Mouse (Mus musculus): Measurements from ENCODE around the gene Kifc5b. TPM values are rescaled to one million over a fixed set of nuclear protein-coding genes. Genes with fewer than 3 reads are reported as not detected.

The Kifc5b gene
- polyA plus RNA-seq, 1 experiment from 2014 or later: 5.9 TPM

GRCm38 (mm10) chr17:26938731-26939130 lies 21.8 kb downstream of the Kifc5b start:
- Histone ChIP-seq H3K36me3 (ENCODE audit: control insufficient read depth, insufficient read depth, low read length) (peaks cover 3% of the 10 kb centered on the region; the same call in 1 of the 2 replicates), H3K4me1 (replicated peaks; ENCODE audit: control insufficient read depth, insufficient read depth, low read length) (peaks cover 13% of the 10 kb centered on the region), H3K9me3 (ENCODE audit: control insufficient read depth, low read length) (no peaks in the 10 kb centered on the region), H3K27ac (ENCODE audit: low read depth, low read length) (peak overlapping the region; percentile 40), H3K4me3 (ENCODE audit: low read depth, low read length) (peak overlapping the region; percentile 57), H3K9ac (ENCODE audit: low read depth, low read length) (peak overlapping the region; percentile 38), H3K27me3 (ENCODE audit: control insufficient read depth, insufficient read depth, low read length) (no peaks in the 10 kb centered on the region), H3K4me2 (replicated peaks; ENCODE audit: low read depth, low read length) (peak overlapping the region; percentile 93)
- DNase-seq (ENCODE audit: low spot score) (peak; percentile 11), ATAC-seq (ENCODE audit: low FRiP score) (peak; percentile 4; the same call in 1 of the 2 replicates)
- 0% methylated on average over 22 of the region's 22 CpGs for WGBS

DNA sequence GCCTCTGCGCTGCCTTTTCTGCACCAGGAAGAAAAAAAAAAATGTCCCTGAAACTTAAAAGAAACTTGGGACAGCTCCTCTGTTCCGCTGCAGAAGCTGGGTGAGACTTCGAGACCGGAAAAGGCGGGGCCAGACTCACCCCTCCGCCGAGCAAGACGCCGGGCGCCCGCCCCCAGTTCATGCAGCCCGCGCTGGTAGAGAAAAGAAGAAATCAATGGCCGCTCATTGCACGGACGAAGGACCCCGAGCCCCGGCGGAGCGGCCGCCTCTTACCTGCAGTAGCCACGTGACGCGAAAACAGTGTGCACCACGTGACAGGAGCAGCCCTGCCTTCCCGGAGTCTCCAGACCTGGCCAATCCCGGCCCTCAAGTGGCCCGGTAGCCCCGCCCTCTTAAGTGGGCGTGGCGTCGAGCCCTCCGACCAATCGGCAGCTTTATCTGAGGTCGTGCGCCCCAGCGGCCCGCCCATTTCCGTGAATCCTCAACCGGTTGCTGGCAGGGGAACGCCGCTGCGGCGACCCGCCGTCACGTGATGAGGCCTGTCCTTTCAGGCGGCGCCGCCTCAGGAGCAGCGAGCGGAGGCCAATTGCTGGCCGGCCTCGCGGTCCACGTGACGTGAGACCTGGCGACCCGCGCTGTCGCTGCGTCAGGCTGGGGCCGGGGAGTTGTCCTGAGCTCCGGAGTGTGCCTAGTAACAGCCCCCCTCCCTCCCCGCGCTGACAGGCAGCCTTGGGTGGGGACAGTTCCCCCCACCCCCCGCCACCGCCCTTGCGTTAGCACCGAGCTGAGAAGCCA lies 22.5 kb downstream of the Kifc5b start, which contains the start of gene Cuta:
TSS of gene Cuta (minus strand) at position 392 of the 795 bp plus-strand sequence.
- peak within 1 kb of the TSS; percentile 86 for H3K27ac ChIP-seq (ENCODE audit: low read depth, low read length)
- no peaks in the 10 kb centered on the region for H3K27me3 ChIP-seq (ENCODE audit: control insufficient read depth, insufficient read depth, low read length)
- under 1% methylated on average over 70 of the region's 70 CpGs for WGBS
- H3K36me3 ChIP-seq (ENCODE audit: control insufficient read depth, insufficient read depth, low read length): peaks cover 3% of the 10 kb centered on the region; the same call in 1 of the 2 replicates
- peak; percentile 93 for ATAC-seq (ENCODE audit: low FRiP score)
- H3K9ac ChIP-seq (ENCODE audit: low read depth, low read length): peak within 1 kb of the TSS; percentile 61
- H3K9me3 ChIP-seq (ENCODE audit: control insufficient read depth, low read length): no peaks in the 10 kb centered on the region
- H3K4me2 ChIP-seq (replicated peaks; ENCODE audit: low read depth, low read length): peak within 1 kb of the TSS; percentile 93
- H3K4me1 ChIP-seq (replicated peaks; ENCODE audit: control insufficient read depth, insufficient read depth, low read length): peaks cover 13% of the 10 kb centered on the region
- peak; percentile 100 for DNase-seq (ENCODE audit: low spot score)
- peak within 1 kb of the TSS; percentile 57 for H3K4me3 ChIP-seq (ENCODE audit: low read depth, low read length)

- Histone ChIP-seq H3K4me1 (replicated peaks; ENCODE audit: control insufficient read depth, insufficient read depth, low read length) (peaks cover 13% of the 10 kb centered on the region), H3K36me3 (ENCODE audit: control insufficient read depth, insufficient read depth, low read length) (no peaks in the 10 kb centered on the region), H3K27ac (ENCODE audit: low read depth, low read length) (peak overlapping the region; percentile 86), H3K27me3 (ENCODE audit: control insufficient read depth, insufficient read depth, low read length) (no peaks in the 10 kb centered on the region), H3K4me3 (ENCODE audit: low read depth, low read length) (peak overlapping the region; percentile 57), H3K9ac (ENCODE audit: low read depth, low read length) (peak overlapping the region; percentile 61), H3K4me2 (replicated peaks; ENCODE audit: low read depth, low read length) (peak overlapping the region; percentile 93), H3K9me3 (ENCODE audit: control insufficient read depth, low read length) (no peaks in the 10 kb centered on the region)
- ATAC-seq (ENCODE audit: low FRiP score) (0 out of 2 replicates have a peak, but pooled peaks have one; percentile 2), DNase-seq (ENCODE audit: low spot score) (no peak)
- WGBS: 0% methylated on average over 3 of the region's 3 CpGs
Measured at GRCm38 (mm10) chr17:26939973-26940300, 23.0 kb downstream of the Kifc5b start.

DNA sequence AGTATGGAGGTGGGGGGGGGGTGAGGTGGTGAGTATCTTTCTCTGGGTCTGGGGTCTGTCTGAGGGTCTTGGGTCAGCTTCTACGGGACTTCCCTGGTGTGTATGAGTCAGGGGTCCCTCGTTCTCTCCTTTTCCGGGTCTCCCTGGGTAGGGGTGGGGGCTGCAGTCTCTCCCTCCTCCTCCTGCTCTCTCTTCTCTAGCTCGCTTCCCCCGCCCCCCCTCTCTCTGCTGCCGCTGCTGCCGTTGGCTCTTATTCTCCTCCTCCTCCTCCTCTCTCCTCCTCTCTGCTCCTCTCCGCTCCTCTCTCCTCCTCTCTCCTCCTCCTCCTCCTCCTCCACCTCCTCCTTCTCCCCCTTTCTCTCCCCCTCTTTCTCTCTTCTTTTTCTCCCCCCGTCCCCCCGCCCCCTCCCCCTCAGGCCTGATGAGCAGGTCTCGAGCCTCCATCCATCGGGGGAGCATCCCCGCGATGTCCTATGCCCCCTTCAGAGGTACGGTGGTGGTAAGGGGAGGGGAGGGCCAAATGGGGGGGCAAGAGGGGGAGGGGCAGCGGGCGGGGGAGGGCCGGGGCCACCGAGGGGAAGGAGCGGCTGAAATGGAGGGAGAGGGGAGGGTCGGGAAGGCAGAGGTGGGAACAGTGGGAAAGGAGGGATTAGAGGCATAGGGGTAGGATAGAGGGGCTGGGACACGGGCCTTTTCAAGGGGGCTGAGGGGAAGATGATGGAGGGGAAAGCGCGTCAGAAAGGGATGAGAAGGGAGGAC lies 24.3 kb downstream of the Kifc5b start, which contains the start of gene Syngap1:
TSS of gene Syngap1 (plus strand) at position 223 of the 759 bp plus-strand sequence.
- H3K4me1 ChIP-seq (replicated peaks; ENCODE audit: control insufficient read depth, insufficient read depth, low read length): peaks cover 18% of the 10 kb centered on the region
- peak; percentile 54 for DNase-seq (ENCODE audit: low spot score)
- no peaks in the 10 kb centered on the region for H3K36me3 ChIP-seq (ENCODE audit: control insufficient read depth, insufficient read depth, low read length)
- no peaks in the 10 kb centered on the region for H3K27me3 ChIP-seq (ENCODE audit: control insufficient read depth, insufficient read depth, low read length)
- H3K9me3 ChIP-seq (ENCODE audit: control insufficient read depth, low read length): no peaks in the 10 kb centered on the region
- ATAC-seq (ENCODE audit: low FRiP score): no peak
- H3K4me2 ChIP-seq (replicated peaks; ENCODE audit: low read depth, low read length): peak within 1 kb of the TSS; percentile 93
- peak within 1 kb of the TSS; percentile 89 for H3K27ac ChIP-seq (ENCODE audit: low read depth, low read length)
- 3% methylated on average over 17 of the region's 24 CpGs for WGBS
- H3K9ac ChIP-seq (ENCODE audit: low read depth, low read length): peak within 1 kb of the TSS; percentile 67
- H3K4me3 ChIP-seq (ENCODE audit: low read depth, low read length): peak within 1 kb of the TSS; percentile 57

DNA sequence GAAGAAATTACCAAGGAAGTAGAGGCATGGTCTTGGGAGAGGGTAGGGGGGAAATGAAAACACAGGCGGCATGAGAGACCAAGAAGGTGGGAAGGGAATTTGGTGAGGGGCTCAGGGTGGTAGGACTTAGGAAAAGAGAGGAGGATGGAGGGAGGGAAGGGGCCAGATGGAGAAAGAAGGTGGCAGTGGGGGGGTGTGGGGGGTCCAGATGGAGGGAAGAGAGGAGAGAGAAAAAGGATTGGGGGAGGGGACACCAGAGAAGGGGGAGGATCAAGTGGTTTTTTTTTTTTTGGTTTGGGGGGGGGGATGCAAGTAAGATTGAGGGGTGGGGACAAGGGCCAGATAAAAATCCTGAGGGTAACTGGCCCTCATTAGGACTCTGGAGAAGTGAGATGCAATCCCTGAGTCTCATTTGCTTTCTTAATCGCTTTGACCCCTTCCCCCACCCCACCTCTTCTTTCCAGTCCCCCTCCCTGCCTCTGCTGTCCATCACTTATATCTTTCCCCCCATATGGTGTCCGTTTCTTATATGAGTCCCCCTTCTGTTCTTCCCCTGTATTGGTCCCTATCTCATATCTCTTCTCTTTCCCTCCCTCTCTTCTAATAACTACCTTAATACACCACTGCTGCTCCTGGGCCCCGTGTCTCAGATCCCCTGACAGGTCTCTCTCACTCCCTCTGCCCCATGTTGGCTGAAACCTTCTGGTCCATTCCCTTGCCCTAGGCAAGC lies 25.1 kb downstream of the Kifc5b start:
- ATAC-seq (ENCODE audit: low FRiP score): no peak
- Histone ChIP-seq H3K27me3 (ENCODE audit: control insufficient read depth, insufficient read depth, low read length) (no peaks in the 10 kb centered on the region), H3K27ac (ENCODE audit: low read depth, low read length) (peak overlapping the region; percentile 89), H3K4me1 (replicated peaks; ENCODE audit: control insufficient read depth, insufficient read depth, low read length) (peaks cover 20% of the 10 kb centered on the region), H3K9me3 (ENCODE audit: control insufficient read depth, low read length) (no peaks in the 10 kb centered on the region), H3K4me2 (replicated peaks; ENCODE audit: low read depth, low read length) (peak overlapping the region; percentile 69), H3K36me3 (ENCODE audit: control insufficient read depth, insufficient read depth, low read length) (no peaks in the 10 kb centered on the region), H3K4me3 (ENCODE audit: low read depth, low read length) (peak overlapping the region; percentile 54), H3K9ac (ENCODE audit: low read depth, low read length) (peak overlapping the region; percentile 67)
- no peak for DNase-seq (ENCODE audit: low spot score)
- WGBS: 16% methylated on average over 4 of the region's 4 CpGs

DNA sequence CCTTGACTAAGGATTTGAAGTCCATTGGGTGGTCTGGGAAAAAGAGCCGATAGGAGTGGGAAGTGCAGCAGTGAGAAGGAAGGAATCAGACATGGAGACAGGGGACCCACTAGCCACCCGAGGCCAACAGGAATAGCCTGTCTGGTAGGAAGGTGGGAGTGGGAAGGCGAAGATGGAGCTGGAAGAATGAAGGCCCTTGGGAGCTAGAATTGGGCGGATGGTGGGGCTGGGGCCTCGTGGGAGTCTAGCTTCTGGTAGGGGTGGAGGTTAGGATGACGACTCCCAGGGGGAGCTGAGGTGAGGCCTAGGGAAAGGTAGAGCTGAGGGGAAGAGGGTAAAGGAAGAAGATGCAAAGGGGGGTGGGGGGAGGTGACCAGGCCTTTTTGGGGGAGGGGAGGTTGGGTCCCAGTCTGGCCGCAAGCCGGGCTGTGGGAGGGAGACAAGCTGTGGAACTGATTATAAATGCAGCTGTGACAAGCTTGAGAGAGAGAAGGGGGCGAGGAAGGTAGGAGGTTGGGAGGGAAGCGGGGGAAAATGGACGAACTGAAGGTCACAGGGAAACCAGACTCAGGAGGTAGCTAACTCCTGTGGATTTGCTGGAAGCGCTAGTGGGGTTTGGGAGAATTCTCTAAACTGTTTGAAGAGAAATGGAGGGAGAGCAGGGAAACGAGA lies 29.1 kb downstream of the Kifc5b start:
- Histone ChIP-seq H3K27me3 (ENCODE audit: control insufficient read depth, insufficient read depth, low read length) (no peaks in the 10 kb centered on the region), H3K4me1 (replicated peaks; ENCODE audit: control insufficient read depth, insufficient read depth, low read length) (peaks cover 29% of the 10 kb centered on the region), H3K9me3 (ENCODE audit: control insufficient read depth, low read length) (no peaks in the 10 kb centered on the region), H3K9ac (ENCODE audit: low read depth, low read length) (peak overlapping the region; percentile 73), H3K4me3 (ENCODE audit: low read depth, low read length) (peak overlapping the region; percentile 43), H3K4me2 (replicated peaks; ENCODE audit: low read depth, low read length) (peak overlapping the region; percentile 78), H3K36me3 (ENCODE audit: control insufficient read depth, insufficient read depth, low read length) (no peaks in the 10 kb centered on the region), H3K27ac (ENCODE audit: low read depth, low read length) (peak overlapping the region; percentile 77)
- WGBS: 23% methylated on average over 13 of the region's 13 CpGs
- peak; percentile 13 for DNase-seq (ENCODE audit: low spot score)
- no peak for ATAC-seq (ENCODE audit: low FRiP score)

GRCm38 (mm10) chr17:26946567-26946966 lies 29.7 kb downstream of the Kifc5b start:
- Histone ChIP-seq H3K4me3 (ENCODE audit: low read depth, low read length) (peak overlapping the region; percentile 43), H3K4me2 (replicated peaks; ENCODE audit: low read depth, low read length) (peak overlapping the region; percentile 78), H3K9ac (ENCODE audit: low read depth, low read length) (peak overlapping the region; percentile 73), H3K36me3 (ENCODE audit: control insufficient read depth, insufficient read depth, low read length) (no peaks in the 10 kb centered on the region), H3K9me3 (ENCODE audit: control insufficient read depth, low read length) (no peaks in the 10 kb centered on the region), H3K27ac (ENCODE audit: low read depth, low read length) (peak overlapping the region; percentile 77), H3K27me3 (ENCODE audit: control insufficient read depth, insufficient read depth, low read length) (no peaks in the 10 kb centered on the region), H3K4me1 (replicated peaks; ENCODE audit: control insufficient read depth, insufficient read depth, low read length) (peaks cover 32% of the 10 kb centered on the region)
- WGBS: 1% methylated on average over 35 of the region's 37 CpGs
- peak; percentile 28 for ATAC-seq (ENCODE audit: low FRiP score)
- peak; percentile 70 for DNase-seq (ENCODE audit: low spot score)
